Mouse (Mus musculus): Measurements from ENCODE around the gene Appl2.

Gene Appl2

DNA sequence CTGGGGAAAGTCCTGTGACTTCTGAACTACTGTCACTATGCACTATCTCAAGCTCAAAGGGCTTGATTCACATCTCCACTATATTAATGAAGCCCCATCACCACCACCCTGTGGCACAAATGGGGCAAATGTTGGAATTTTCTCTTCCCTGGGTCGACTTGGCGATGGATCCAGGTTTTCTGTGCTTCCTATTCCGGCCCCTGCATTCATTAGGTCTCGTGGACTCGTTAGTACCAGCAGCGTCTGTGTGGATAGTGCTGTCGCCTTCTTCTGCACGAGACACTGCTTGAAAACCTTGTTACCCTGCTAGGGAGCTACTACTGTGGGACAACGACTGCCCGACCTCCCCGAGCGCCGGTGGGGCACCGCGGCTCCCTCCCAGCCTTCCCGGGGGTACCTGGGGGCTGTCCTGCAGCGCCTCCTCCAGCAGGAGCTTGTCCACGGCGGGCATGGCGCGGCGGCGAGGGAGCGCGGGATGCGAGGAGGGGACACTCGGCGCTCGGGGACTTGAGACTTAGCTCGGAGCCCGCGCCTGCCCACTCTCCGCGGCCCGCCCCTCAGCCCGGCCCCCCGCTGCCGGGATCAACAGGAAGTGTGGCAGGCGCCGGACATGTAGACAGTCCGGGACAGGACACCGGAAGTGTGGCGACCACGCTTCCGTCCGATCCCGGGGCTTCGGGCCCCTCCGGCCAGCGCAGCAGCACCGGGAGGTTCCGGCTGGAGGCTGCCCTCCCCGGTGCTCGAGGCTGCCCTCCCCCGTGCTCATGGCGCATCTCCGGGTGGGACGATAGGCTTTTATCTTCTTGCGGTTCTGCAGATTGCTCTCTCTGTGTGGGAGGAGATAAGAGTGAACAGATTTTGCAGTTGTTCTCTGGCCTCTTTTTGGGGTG, at the start of gene Appl2:
Appl2 (minus strand) TSS at position 608 of the 890 bp plus-strand sequence.
- DNase-seq (ENCODE audit: low read depth, low spot score) = peak; percentile 77

DNA sequence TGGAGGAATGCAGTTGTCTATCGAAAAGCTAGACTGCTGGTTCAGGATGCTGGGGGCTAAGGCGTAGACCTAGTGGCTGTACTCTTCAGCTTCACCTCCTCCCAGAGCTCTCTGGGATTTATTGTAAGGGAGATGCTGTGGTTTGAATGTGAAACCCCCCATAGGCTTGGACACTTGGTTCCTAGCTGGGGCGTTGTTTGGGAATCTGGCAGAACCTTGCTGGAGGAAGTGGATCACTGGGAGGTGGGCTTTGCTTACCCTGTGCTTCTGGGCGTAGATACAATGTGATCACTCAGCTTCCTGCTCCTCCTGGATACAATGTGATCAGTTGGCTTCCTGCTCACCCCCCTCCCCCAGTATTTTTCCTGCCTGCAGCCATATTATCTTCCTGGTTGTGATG, 47.7 kb upstream of the Appl2 start:
- DNase-seq (ENCODE audit: low read depth, low spot score) = no peak

GRCm38 (mm10) chr10:83692175-83692895, 43.8 kb upstream of the Appl2 start:
- no peak for DNase-seq (ENCODE audit: low read depth, low spot score)

DNA sequence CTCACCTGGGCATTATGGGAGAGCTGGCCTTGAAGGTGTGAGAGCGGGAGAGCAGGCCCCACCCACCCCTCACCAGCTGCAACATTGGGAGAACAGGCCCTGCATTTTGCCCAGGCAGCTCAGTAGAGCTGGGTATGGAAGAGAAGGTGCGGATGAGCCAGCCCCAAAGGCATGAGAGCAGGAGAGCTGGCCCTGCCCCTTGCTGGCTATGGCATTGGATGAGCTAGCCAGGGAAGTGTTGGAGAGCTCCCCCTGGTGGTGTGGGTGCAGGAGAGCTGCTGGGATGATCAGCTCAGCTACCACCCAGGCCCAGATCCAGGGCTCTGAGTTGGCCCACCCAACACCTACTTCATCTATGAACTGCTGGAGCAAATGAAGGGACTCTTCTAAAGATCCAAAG, 39.7 kb upstream of the Appl2 start:
- DNase-seq (ENCODE audit: low read depth, low spot score) = no peak

- DNase-seq (ENCODE audit: low read depth, low spot score) = no peak
Measured at GRCm38 (mm10) chr10:83681334-83681733, 32.8 kb upstream of the Appl2 start.

DNA sequence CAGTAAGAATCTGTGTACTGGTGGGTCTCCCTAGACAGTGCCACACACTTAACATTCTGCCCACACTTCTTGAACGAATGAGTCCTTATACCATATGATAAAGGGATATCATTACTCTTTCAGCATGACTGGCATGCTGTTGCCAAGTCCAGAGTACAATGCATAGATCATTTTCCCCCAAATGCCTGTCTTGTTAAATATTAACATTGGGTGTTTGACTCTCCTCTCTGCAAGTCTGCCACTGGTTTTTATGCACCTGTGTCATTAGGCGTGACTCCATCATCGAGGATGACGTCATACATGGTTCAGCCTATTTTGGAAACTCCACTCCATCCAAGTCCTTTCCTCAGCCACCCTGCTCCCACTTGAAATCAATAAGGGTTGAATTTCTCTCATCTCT, 18.0 kb upstream of the Appl2 start:
- DNase-seq (ENCODE audit: low read depth, low spot score) = no peak

- no peak for DNase-seq (ENCODE audit: low read depth, low spot score)
Measured at GRCm38 (mm10) chr10:83661925-83662324, 13.4 kb upstream of the Appl2 start.

DNA sequence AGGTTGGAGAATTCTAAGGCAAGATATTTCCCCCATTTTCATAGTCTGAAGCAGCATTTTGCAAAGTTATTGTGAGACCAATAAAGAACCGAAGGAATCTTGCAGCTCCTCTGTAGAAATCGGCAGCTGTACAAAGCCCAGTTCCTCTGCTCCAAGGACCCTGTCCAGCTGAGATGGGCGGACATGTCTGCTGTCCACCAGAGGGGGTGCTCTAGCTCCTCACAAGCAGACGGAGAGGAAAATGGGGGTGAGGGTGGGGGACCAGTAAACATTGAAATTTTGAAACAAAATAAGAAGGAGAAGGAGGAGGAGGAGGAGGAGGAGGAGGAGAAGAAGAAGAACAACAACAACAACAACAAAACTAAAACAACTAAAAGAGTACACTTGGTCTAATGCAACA, 12.1 kb upstream of the Appl2 start:
- DNase-seq (ENCODE audit: low read depth, low spot score) = no peak

DNA sequence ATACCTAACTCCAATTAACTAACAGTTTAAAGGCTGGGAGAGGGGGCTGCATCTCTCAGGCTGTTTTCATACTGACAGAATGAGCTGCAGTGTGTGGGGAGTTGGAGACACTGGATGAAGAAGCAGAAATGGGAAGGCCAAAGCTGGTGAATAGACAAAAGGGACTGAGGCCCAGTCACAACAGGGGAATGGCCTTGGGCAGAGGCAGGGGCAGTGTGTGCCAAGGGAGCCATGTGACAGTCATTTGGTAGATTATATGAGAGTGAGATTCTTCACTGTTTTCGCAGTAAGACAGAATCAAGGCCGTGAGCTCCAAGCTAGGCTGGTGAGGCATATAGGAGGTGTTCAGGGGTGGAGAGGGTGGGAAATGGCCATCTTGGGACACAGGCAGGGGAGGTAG, 6.1 kb upstream of the Appl2 start:
- DNase-seq (ENCODE audit: low read depth, low spot score) = no peak

- peak; percentile 24 for DNase-seq (ENCODE audit: low read depth, low spot score)
Measured at GRCm38 (mm10) chr10:83652205-83652866, 3.8 kb upstream of the Appl2 start.

DNA sequence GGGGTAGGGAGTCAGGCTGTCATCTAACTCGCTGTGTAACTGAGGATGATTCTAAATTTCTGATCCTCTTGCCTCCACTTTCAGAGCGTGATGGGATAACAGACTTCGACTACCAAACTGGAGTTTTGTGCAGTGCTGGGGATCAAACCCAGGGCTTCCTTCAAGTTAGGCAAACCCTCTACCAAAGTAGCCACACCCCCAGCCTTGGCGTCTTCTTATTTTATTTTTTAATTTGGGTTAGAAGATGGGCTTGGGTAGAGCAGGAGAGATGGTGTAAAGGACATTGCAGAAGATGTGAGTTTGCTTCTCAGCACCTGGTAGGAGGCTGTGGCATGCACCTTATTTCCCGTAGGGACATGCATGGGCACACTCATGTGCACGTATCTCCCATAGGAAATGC, 499 bp upstream of the Appl2 start:
- DNase-seq (ENCODE audit: low read depth, low spot score) = no peak

GRCm38 (mm10) chr10:83646351-83646885, 2.1 kb downstream of the Appl2 start:
- DNase-seq (ENCODE audit: low read depth, low spot score) = no peak

- DNase-seq (ENCODE audit: low read depth, low spot score) = no peak
Measured at GRCm38 (mm10) chr10:83645716-83645990, 2.9 kb downstream of the Appl2 start.

GRCm38 (mm10) chr10:83644865-83645715, 3.4 kb downstream of the Appl2 start:
- no peak for DNase-seq (ENCODE audit: low read depth, low spot score)

DNA sequence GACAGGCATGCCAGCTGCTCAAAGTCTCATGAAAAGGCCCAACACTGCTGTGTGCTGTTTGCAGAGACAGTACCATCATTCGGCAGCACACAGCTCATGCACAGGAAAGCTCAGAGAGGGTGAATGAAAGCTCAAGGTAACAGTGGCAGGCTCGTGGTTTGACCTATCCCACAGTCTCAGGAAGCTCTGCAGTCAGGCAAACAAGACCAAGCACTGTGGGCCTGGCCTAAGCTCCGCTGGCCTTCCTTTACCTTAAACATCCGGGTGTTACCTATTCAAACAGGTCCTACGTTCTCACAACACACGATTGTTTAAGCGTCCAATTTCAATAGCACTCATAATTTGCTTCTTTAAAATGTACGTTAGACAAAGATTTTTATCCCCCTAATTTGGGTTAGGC, 4.4 kb downstream of the Appl2 start:
- DNase-seq (ENCODE audit: low read depth, low spot score) = peak; percentile 25

DNA sequence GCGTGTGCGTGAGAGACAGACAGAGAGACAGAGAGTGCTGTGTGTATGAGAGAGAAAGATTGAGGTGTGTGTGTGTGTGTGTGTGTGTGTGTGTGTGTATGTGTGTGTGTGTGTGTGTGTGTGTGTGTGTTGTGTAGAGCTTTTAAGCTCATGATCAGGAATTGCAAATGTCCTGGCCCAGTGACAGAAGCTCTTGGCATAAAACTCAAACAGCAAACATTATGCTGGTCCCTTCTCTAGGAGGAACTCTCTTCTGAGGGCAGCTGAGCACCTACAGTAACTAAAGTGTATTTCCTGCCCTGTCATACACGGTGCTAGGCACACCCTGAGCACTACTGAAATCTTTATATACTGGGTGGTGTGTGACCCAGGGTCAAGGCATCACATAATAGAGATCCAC, 6.9 kb downstream of the Appl2 start:
- no peak for DNase-seq (ENCODE audit: low read depth, low spot score)

- no peak for DNase-seq (ENCODE audit: low read depth, low spot score)
Measured at GRCm38 (mm10) chr10:83639881-83640386, 8.6 kb downstream of the Appl2 start.

- no peak for DNase-seq (ENCODE audit: low read depth, low spot score)
Measured at GRCm38 (mm10) chr10:83637295-83637694, 11.2 kb downstream of the Appl2 start.

GRCm38 (mm10) chr10:83636191-83636590, 12.3 kb downstream of the Appl2 start:
- DNase-seq (ENCODE audit: low read depth, low spot score) = no peak

- peak; percentile 28 for DNase-seq (ENCODE audit: low read depth, low spot score)
Measured at GRCm38 (mm10) chr10:83634461-83634860, 14.1 kb downstream of the Appl2 start.

DNA sequence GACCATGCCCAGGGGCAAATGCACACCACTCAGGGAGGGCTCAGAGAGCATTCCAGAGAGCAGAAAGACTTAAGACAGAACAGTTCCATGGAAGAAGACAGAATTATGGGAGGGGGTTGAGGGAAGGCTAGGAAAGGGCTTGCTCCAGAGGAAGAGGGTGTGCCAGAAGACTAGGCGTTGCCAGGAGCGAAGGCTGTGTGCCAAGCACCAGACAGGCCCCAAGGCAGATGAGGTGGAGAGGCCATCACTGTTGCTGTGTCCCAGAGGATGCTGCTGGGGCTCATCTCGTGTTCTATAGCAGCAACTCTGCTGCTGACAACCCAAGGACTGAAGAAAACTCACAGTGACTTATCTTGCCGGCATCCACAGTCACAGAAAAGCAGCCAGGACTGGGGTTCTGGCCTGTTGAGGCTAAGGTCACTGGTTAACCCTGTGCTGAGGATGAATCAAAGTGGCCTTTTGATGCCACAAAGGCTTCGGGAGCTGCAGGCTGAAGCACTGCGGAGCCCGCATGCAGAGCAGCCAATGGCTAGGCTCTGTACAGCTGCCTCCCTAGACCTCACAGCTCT, 15.6 kb downstream of the Appl2 start:
- DNase-seq (ENCODE audit: low read depth, low spot score) = no peak
